Mouse (Mus musculus) testis, postnatal 14 days (tissue): ENCODE data around the gene Ctf1.
"Not testable (repeated sequence)": the region's sequence is repeated elsewhere in the genome, so short reads cannot be mapped to it uniquely, and the experiment has no call there.

Source experiments
- DNase-seq: peaks from one replicate; pipeline ENCODE4 v3.0.0; 2021; ENCODE audit warnings: low spot score

Gene Ctf1

DNA sequence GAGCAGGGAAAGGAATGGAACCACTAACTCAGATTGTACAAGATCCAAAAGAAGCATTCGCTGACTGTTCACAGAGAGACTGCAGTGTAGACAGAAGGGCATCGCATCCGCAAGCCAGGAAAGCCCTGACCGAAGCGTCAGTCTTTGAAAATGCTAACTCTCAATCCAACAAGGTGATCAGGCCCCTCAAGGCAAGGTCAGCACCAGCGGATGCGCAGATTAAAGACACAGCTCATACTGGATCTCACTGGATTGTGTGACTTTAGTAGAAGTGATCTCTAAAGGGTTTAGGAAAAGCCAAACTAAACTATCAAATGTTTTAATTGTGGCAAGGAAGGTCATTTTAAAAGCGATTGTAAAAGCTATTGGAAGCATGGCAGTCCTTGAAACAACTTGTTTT lies 19.2 kb upstream of the Ctf1 start:
- DNase-seq = no peak

- not testable (repeated sequence) for DNase-seq
Measured at GRCm38 (mm10) chr7:127693730-127694129, 18.8 kb upstream of the Ctf1 start.

GRCm38 (mm10) chr7:127698986-127699385 lies 13.6 kb upstream of the Ctf1 start:
- DNase-seq = no peak

- DNase-seq = no peak
Measured at GRCm38 (mm10) chr7:127700712-127701331, 11.7 kb upstream of the Ctf1 start.

DNA sequence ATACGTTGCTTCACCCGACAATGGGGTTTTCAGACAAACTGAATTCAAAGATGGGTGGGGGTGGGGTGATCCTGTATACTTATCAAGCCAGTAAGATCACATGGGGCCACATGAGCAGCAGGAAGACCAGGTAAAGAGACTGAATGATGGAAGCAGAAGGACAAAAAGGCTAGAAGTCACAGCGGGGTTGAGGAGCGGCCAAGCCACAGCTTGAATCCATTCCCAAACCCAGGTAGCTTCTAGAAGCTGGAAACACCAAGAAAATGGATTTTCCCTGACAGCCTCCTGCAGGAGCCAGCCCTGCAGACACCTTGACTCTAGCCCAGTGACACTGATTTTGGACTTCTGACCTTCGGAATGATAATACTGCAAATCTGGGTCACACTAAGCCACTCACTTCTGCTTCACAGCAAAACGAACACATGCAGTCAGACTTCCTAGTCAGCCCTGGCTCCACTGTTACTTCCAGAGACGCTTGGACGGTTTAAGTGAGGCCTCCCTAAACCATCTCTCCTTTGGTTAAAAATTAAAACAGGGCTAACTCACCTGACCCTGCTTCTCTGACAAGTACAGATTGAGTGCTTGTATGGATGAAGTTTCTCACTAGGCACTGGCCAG lies 8.9 kb upstream of the Ctf1 start:
- DNase-seq = no peak

GRCm38 (mm10) chr7:127704598-127704997 lies 7.9 kb upstream of the Ctf1 start:
- DNase-seq = no peak

- no peak for DNase-seq
Measured at GRCm38 (mm10) chr7:127705706-127706105, 6.8 kb upstream of the Ctf1 start.

DNA sequence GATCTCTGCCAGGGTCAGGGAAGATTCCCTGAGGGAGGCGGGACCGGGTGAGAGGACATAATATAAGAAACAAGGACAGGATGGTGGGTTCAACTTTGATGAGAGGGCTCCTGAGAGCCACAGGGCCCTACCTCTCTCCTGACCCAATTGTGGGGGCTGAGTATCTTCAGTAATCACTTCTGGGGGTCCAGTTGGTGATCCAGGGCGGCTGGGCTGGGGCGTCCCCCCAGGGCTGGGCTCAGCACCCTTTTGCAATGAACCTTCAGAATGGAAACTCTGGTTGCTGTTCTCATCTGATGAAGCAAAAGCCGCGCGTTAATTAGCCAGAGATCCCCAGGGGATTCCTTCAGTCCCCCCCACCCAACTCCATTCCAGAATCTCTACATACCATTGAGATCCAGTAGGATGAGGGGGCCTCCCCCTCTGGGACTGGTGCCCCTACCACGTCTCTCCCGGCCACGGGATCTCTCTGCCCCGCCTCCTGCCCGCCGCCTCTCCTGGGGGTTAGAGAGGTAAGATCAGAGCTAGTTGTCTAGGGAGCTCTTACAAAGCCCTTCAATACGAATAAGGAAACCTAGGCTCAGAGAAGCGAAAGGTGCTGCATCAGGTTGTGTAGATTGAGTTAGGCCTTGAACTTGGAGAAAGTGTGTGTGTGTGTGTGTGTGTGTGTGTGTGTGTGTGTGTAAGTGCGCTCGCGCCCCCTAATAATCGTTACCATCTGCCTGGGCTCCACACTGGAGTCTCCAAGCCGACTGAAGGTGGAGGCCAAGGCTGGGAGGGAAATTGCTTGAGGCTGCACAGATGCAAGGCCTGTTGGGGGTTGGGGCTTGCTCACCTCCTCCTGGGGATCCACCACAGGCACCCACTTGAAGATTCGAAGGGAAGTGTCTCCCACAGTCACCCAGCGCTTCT lies 5.2 kb upstream of the Ctf1 start:
- DNase-seq = peak; percentile 41

- no peak for DNase-seq
Measured at GRCm38 (mm10) chr7:127707957-127708206, 4.7 kb upstream of the Ctf1 start.

- peak; percentile 92 for DNase-seq
Measured at GRCm38 (mm10) chr7:127708207-127709078, 4.1 kb upstream of the Ctf1 start, which contains the start of gene Bcl7c. TSS of gene Bcl7c (minus strand) at chr7:127708933.

DNA sequence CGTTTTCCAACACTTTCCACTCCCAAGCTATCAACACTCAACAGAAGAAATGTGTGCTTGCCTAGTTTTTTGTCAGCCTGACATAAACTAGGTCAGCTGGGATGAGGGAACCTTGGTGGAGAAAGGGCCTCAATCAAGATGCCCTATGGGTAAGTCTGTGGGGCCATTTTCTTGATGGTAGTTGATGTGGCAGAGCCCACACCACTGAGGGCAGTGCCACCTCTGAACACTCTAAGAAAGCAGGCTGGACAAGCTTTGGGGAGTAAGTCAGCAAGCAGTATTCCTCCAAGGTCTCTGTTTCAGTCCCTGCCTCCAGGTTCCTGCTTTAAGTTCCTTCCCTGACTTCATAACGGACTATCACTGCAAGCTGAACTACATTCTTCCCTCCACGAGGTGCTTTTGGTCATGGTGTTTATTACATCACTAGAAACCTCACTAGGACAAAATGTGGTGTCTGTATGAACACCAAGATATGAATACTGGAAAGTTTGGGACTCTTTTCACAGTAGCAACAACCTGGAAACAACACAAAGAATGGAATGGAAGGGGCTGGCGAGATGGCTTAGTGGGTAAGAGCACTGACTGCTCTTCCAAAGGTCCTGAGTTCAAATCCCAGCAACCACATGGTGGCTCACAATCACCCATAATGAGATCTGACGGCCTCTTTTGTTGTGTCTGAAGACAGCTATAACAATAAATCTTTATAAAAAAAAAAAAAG lies 3.1 kb upstream of the Ctf1 start:
- DNase-seq = no peak

- DNase-seq = no peak
Measured at GRCm38 (mm10) chr7:127711031-127711430, 1.5 kb upstream of the Ctf1 start.

DNA sequence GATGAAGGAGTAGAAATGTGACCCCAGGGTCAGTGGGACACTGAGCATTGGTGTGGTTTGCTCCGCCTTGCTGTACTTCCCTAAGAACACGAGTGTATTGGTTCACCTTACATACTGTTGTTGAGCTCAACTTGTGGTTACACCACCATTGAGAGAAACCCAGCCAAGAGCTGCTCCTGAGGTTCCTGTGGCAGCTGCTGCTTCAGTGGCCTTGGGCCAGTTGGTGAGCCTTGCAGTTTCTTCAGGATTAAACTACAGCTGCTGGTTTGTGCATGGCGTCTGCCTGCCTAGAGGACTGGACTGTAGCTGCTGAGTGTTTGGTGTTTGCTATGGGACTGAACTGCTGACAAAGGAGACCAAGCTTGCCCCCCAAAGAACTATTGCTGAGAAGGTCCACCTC lies 1.1 kb upstream of the Ctf1 start:
- DNase-seq = no peak

GRCm38 (mm10) chr7:127714816-127715215 lies 2.3 kb downstream of the Ctf1 start:
- DNase-seq = no peak

DNA sequence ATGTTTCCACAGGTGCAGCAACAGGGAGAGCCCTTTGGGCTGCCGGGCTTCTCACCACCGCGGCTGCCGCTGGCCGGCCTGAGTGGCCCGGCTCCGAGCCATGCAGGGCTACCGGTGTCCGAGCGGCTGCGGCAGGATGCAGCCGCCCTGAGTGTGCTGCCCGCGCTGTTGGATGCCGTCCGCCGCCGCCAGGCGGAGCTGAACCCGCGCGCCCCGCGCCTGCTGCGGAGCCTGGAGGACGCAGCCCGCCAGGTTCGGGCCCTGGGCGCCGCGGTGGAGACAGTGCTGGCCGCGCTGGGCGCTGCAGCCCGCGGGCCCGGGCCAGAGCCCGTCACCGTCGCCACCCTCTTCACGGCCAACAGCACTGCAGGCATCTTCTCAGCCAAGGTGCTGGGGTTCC lies 4.5 kb downstream of the Ctf1 start:
- DNase-seq = peak; percentile 72

GRCm38 (mm10) chr7:127718339-127718738 lies 5.8 kb downstream of the Ctf1 start:
- DNase-seq = no peak

DNA sequence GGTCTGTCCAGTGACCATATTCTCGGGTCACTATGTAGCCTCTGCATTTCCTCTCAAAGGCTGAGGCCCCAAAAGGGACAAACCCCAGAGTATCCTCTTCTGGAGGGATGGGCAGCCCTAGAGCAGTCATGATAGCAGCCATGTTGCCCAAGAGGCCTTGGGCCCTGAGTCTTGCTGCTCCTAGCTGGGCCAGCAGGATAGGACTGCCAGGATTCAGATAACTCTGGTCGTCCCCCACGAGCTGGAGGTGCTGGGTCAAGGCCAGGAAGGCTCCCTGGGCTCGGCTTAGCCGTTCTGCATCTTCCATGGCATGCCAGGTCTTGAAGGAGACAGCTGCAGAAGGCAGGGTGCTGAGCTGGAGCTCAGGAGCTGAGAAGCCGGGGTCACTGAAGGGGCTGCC lies 6.7 kb downstream of the Ctf1 start:
- DNase-seq = peak; percentile 67

DNA sequence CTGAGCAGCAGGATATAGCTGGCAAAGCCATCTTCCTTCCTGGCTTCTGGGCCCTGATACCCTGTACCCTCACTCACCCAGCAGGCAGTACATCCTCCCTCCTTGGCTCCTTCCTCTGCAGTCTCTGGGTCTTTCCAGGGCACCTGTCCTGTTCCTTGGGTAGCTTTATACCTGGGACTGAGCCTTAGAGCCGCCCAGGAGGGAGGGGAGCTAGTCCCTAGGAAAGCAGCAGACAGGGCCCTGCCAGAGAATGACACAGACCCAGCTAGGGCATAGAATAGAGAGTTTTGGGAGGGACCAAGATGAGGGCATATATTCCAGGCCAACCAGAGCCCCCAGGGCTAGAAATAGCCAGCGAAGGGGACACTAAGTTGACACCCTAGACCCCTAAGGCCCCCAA lies 13.0 kb downstream of the Ctf1 start:
- no peak for DNase-seq

DNA sequence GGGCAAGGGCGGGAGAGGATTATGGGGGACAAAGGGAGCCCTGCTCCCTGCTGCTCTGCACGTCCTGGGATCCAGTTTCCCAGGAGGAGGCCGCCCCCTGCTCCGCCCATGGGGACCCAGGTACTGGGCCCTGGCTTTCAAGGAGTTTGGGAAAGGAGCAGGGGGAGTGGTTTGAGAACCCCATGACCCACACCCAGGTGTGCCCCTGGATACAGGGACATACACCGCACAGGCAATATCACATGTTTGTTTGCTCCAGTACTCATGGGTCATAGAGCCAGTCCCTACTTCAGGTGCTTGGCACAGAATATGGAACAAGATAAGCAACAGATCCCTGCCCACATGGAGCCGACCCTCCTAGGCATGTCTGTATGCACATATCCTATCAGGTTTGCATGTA lies 13.4 kb downstream of the Ctf1 start:
- DNase-seq = no peak

DNA sequence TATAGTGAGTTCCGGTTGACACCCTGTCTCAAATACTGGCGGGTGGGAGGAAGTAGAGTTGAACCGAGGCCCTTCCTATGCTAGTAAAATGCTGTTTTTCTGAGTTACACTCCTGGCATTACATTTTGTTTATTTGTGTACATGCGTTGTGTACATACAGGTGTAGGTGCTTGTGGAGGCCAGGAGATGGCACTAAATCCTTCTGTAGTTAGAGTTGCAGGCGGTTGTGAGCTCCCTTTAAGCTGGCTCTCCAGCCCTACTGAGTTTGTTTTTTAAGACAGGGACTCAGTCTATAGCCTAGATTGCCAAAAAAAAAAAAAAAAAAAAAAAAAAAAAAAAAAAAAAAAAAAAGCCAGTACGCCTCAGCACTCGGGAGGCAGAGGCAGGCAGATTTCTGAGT lies 15.4 kb downstream of the Ctf1 start:
- DNase-seq = no peak

GRCm38 (mm10) chr7:127730170-127730569 lies 17.6 kb downstream of the Ctf1 start:
- no peak for DNase-seq

GRCm38 (mm10) chr7:127732066-127732465 lies 19.5 kb downstream of the Ctf1 start, which contains the start of gene Ctf2:
TSS of gene Ctf2 (minus strand) at chr7:127732166.
- DNase-seq = not testable (repeated sequence)
